Mouse (Mus musculus): ENCODE results near the gene Lars2.

Gene Lars2

DNA sequence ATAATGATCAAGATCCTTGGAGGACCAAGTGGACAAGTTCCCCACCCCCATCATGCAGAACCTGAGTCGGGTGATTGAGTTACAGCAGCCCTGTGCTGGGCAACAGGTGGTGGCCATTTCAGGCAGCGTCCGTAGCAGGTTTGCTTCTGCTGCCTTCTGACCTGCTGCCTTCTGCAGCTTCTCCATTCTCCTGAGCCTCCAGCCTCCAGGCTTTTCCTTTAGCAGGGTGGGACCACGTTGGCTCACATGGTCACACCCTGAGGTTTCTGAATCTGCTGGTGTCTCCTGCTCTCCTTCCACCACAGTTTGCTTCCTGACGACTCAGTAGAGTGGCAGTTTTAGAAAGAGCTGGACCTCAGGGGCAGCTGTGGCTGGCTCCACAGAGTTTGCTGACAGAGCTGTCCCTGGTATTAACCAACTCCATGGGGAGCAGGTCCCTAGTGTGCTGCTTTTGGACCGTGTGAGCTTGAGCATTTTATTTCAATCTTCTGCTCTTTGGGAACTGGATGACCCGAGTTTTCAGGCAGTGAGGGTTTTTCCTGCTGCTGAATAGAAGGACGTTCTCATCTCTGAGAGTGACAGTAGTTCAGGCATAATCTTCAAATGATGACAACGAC, 123.1 kb downstream of the Lars2 start:
- in situ Hi-C loops (cut with MboI; ENCODE audit: low pct_unique_long_range_greater_than_20kb in 1 of 2, low sequenced_read_pairs in 2 of 2, unreplicated experiment in 1 of 2): no loop called here

DNA sequence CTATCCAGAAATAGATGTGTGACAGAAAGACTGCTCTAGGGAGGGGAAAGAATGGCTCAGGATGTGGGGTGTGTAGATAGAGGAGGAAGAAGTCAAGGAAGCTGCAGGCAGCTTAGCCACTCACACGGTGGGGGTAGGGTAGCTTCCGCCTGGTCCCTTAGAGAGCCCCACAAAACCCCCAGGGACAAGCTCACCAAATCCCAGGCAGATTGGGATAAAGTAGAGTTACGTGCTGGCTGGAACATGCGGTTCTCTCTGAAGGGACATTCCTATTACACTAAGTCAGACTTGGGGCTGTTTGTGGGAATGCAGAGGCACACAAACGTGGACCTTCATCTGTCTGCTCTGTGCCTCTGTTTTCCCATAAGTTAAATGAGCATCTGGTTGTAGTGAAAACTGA, 124.2 kb downstream of the Lars2 start:
- in situ Hi-C loops (cut with MboI; ENCODE audit: low pct_unique_long_range_greater_than_20kb in 1 of 2, low sequenced_read_pairs in 2 of 2, unreplicated experiment in 1 of 2): no loop called here

DNA sequence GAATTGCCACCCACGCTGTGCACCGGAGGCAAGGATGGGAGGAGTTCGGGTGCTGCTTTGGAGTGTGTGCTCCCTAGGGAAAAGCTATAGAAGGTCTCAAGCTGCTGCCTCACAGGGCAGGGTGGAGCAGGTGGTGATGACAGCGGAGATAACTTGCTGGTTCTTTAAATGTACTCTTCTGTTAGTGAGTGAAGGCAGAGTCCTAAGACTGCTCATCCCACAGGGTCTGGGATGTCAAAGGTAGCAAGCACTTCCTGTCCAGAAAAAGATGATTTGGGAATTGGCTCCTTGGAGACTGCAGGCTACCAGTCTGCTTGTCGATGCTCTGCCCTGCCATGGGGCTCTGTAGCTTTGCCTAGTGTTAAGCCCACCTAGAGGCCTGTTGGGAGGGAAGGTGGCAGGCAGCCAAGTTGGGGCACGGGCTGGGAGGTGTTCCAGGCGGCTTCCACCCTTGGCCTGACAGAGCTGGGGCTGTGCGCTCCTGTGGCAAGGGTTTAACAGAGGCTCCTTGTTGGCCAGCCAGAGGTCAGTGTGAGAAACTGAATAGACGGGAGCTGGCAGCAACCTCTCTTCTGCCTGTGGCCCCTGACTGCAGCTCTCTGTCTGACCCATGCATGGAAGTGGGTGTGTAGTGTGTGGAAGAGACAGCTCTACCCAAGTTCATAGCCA, 125.3 kb downstream of the Lars2 start:
- in situ Hi-C loops (cut with MboI; ENCODE audit: low pct_unique_long_range_greater_than_20kb in 1 of 2, low sequenced_read_pairs in 2 of 2, unreplicated experiment in 1 of 2): no loop called here

DNA sequence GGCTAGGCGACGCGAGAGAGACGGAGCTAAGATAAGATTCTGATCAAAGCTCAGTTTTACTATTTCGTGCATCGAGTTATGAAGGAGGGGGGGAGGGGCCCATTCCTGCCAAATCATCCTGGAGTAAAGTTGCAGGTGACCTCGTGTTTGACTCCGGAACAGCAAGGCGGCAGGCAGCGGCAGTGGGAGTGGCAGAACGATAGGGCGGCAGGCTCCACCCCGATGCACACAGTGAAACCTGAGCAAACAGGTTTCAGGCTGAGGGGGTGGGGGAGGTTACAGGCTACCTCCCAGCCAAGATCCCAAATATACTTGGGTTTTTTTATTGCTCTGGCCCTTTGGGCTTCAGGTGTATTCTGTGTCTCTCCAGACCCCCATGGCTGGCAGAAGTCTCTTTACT, 129.9 kb downstream of the Lars2 start:
- in situ Hi-C loops (cut with MboI; ENCODE audit: low pct_unique_long_range_greater_than_20kb in 1 of 2, low sequenced_read_pairs in 2 of 2, unreplicated experiment in 1 of 2): no loop called here

DNA sequence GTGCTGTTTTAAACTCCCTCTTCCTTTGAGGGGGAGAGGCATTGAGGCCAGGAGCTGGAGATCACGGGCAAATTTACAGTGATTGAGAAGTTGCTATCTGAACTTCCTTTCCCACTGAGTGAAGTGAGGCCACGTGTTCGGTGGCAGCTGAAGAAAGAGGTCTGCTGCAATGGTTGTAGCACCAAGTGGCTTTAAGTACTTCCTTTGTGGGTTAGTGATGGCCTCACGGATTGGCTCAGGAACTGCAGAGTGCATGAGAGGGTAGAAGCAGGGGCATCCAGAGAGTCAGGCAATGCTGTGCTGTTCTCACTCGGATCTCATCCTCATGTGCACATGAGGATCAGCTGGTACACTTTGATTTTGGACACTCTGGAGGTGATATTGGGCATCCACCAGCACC, 131.2 kb downstream of the Lars2 start:
- in situ Hi-C loops (cut with MboI; ENCODE audit: low pct_unique_long_range_greater_than_20kb in 1 of 2, low sequenced_read_pairs in 2 of 2, unreplicated experiment in 1 of 2): no loop called here

DNA sequence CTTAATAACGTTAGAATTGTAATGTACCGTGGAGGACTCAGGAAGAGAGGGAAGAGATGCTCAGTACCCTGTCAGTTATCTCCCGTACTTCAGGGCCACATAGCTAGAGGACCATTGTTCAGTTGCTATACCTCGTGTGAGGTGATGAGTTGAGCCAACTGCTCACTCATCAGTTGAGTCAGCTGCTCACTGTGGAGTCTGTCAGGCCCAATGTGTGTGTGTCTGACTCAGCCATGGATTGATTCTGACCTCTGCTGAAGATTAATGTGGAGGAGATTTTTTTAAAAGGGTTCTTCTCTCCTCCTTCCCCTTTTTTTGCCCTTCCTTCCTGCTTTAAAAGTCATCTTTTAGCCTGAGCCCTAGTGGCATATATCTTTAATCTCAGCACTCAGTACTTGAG, 133.8 kb downstream of the Lars2 start:
- in situ Hi-C loops (cut with MboI; ENCODE audit: low pct_unique_long_range_greater_than_20kb in 1 of 2, low sequenced_read_pairs in 2 of 2, unreplicated experiment in 1 of 2): loop anchor here in 1 of 2 experiments (25.0 kb wide), 2 partner anchors 238 to 338 kb away; partner anchors contain the start of genes Clec3b and Tmem158

DNA sequence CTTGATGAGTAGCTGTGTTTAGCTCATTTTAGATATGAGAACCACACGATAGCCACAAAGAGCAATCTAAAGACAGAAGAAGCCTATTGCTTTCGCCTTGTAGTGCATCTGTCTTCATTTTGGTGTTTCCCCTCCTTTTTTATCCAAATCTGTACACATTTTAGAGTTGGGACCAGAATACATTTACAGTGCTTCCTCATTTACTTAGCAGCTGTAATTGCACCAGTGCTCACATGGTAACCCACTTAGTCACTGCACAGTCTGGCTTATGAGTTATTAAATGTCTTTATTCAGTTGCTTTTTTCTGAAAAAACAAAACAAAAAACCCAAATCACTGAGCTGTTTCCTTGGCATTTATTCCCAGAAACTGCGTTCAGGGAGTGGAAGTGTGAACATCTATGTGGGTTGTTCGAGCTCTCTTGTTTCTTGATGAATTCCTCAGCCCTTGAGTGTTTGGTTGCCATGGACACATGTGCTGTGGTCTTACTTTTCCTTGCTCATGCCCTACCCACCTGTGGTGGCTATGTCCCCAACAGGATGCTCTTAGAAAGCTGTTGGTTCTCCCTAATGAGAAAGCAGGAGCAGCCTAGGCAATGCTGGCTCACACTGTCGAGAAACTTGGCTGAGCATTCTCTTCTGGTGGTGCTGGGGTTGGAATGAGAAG, 136.6 kb downstream of the Lars2 start:
- in situ Hi-C loops (cut with MboI; ENCODE audit: low pct_unique_long_range_greater_than_20kb in 1 of 2, low sequenced_read_pairs in 2 of 2, unreplicated experiment in 1 of 2): loop anchor here in 1 of 2 experiments (25.0 kb wide), 2 partner anchors 241 to 341 kb away; partner anchors contain the start of genes Clec3b and Tmem158

DNA sequence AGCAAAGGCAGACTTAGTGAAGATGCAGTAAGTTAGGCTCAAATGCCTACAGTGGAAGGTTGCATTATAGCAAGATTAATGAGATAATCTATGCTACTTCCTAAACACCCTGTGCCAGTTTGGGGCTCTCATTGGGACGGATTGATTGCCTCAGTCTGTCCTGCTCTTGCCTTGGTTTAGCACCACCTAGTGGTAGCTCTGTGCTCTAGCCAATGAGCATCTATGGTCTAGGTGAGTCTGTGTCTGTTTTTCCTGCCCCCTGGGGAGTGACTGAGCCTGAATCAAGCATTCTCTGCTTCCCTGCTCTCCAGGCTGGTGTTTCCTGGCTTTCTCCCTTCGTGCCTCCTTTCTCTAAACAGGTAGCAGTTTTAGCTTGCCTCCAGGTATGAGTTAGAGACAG, 137.6 kb downstream of the Lars2 start:
- in situ Hi-C loops (cut with MboI; ENCODE audit: low pct_unique_long_range_greater_than_20kb in 1 of 2, low sequenced_read_pairs in 2 of 2, unreplicated experiment in 1 of 2): loop anchor here in 1 of 2 experiments (25.0 kb wide), 2 partner anchors 242 to 342 kb away; partner anchors contain the start of genes Clec3b and Tmem158

DNA sequence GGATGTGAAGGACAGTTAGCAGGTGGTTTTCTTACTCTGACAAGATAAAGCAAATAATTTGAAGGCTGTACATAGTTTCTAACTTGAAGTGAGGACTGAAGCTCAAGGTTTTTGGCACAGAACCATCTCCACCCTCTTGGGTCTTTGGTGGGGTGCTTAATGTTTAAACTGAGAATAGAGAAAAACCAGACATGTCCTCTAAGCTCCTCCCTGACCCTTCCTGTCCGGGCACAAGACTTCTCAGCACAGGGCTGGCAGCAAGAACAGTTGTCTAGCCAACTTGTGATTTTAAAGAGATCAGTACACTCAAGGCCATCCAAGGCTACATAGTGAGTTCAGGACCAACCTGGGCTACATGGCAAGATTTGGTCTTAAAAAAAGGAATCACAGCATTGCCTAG, 138.9 kb downstream of the Lars2 start:
- in situ Hi-C loops (cut with MboI; ENCODE audit: low pct_unique_long_range_greater_than_20kb in 1 of 2, low sequenced_read_pairs in 2 of 2, unreplicated experiment in 1 of 2): loop anchor here in 1 of 2 experiments (25.0 kb wide), 2 partner anchors 243 to 343 kb away; partner anchors contain the start of genes Clec3b and Tmem158

DNA sequence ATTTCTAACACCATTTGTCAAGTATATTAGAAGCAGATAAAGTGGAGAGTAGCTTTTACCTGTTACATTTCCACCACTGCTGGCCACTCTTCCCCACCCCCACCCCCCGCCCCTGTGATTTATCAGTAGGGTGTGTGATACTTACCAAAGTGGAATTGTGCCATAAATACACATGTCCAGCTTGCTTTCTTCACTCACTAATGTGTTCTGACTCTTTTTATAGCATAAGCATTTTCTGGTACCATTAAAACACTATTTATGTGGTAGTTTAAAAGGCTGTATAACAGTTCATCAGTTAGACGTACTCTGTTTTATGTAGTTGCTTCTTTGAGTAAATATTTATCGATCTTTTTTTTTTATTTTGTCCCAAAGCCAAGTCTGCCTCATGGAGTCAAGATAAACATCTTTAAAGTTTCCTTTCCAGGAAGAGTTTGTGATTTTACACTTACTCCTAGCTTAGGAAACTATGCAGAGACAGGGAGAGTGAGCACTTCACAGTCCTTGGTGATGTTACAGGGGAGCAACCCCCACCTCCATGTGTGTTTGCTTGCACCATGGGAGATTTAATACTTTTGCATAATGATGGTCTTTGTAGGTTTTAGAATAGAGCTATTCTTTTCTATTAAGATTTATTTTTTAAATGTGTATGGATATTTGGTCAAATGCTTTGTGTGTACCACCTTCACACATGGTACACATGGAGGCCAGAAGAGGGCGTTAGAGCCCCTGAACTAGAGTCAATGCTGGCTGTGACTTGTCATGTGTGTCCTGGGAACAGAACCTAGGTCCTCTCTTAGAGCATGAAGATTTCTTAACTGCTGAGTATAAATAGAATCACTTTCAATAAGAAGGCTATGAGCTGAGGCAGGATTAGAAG, 139.8 kb downstream of the Lars2 start:
- in situ Hi-C loops (cut with MboI; ENCODE audit: low pct_unique_long_range_greater_than_20kb in 1 of 2, low sequenced_read_pairs in 2 of 2, unreplicated experiment in 1 of 2): loop anchor here in 1 of 2 experiments (25.0 kb wide), 2 partner anchors 244 to 344 kb away; partner anchors contain the start of genes Clec3b and Tmem158

DNA sequence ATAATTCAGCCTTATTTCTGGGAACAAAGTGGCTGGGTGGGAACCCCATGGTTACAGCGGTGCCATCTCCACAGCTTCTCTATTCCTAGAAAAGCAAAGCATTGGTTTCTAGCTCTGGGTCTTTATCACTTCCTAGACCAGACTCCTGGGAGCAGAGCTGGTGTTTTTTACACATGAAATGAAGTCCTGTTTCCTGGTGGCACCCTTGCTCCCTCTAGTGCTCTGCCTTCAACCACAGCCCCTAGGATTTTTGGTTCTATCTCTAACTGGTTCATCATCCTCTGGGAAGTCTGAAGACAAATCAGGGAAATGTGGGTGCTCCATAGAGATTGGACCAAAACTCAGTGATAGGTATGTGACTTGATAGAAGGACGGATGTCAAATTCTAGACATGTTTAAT, 140.7 kb downstream of the Lars2 start:
- in situ Hi-C loops (cut with MboI; ENCODE audit: low pct_unique_long_range_greater_than_20kb in 1 of 2, low sequenced_read_pairs in 2 of 2, unreplicated experiment in 1 of 2): loop anchor here in 1 of 2 experiments (25.0 kb wide), 2 partner anchors 245 to 345 kb away; partner anchors contain the start of genes Clec3b and Tmem158

DNA sequence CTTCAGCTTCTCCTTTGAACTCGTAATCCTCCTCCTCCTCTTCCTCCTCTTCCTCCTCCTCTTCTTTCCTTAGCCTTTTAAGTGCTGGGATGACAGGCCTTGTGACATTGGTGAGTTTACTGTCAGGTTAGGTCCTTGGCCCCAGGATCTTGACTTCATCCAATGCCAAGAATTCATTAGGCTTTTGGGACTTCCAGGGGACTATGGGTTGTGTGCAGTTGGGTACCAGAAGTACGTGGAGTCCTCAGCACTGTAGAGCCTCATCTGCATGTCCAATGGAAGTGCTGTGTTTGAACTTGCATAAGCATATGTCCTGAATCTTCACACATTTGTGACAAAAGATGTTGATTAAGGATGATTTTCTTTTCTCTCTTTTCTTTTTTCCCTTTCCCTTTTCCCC, 142.3 kb downstream of the Lars2 start:
- in situ Hi-C loops (cut with MboI; ENCODE audit: low pct_unique_long_range_greater_than_20kb in 1 of 2, low sequenced_read_pairs in 2 of 2, unreplicated experiment in 1 of 2): loop anchor here in 1 of 2 experiments (25.0 kb wide), 2 partner anchors 247 to 347 kb away; partner anchors contain the start of genes Clec3b and Tmem158

DNA sequence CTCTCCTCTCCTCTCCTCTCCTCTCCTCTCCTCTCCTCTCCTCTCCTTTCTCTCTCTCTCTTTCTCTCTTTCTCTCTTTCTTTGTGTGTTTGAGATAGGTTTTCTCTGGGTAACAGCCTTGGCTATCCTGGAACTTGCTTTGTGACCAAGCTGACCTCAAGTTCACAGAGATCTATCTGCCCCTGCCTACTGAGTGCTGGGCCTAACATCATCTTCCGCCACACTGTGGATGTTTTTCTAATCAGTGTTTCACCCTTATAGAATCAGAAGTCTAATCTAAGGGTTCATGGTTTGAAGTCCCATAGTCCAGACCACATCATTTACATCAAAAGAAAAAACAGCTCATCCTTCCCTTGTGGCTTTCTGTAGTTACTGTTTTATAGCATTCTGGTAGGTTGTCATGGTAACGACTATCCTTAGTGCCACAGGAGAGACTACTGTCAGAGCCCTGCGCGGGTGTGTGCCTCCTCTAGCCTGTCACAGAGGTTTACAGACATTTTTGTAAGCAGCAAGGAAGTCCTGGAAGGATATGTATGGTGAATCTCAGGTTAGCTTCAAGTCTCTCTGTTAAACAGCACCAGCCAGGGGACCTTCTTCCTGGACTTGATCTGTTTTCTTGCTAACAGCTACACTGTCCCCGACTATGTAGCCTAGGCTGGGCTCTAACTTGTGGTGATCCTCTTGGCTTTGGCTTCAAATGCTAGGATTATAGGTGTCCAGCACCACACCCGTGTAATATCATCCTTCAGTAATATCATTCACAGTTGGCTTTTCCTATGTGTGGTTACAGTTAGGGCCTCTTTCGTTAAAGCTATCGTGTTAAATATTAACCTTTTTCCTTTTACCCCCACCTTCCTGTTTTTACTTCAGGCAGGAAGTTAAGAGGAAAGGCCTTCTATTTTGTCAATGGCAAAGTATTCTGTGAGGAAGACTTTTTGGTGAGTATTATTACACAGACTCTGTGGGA, 143.2 kb downstream of the Lars2 start:
- in situ Hi-C loops (cut with MboI; ENCODE audit: low pct_unique_long_range_greater_than_20kb in 1 of 2, low sequenced_read_pairs in 2 of 2, unreplicated experiment in 1 of 2): loop anchor here in 1 of 2 experiments (25.0 kb wide), 2 partner anchors 248 to 348 kb away; partner anchors contain the start of genes Clec3b and Tmem158

DNA sequence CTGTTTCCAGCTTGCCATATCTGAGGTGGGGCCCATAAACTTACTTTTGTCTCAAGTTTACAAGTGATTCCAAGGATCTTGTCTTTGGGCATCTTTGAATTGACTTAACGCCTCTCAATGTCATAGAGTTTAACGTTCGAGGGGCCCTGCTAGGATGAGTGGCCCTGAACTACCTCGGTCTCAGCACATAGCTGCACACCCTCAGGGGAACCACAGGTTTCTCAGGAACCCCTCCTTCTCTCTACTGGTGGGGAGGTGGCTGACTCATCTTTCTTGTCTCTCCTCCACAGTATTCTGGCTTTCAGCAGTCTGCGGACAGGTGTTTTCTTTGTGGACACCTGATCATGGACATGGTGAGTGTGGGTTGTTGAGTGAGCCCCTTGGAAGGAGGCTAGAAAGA, 144.2 kb downstream of the Lars2 start:
- in situ Hi-C loops (cut with MboI; ENCODE audit: low pct_unique_long_range_greater_than_20kb in 1 of 2, low sequenced_read_pairs in 2 of 2, unreplicated experiment in 1 of 2): loop anchor here in 1 of 2 experiments (25.0 kb wide), 2 partner anchors 249 to 349 kb away; partner anchors contain the start of genes Clec3b and Tmem158
